Mouse (Mus musculus) lung, postnatal 0 days (tissue): ENCODE results near the gene Fbn1. TPM values are rescaled to one million over a fixed set of nuclear protein-coding genes. Genes with fewer than 3 reads are reported as not detected.

Experiments used
- ATAC-seq: fragments of 200-750 bp; cut with Nextera tagmentation; 2 replicates; pipeline ENCODE4 v1.8.0; 2017; ENCODE audit warnings: moderate library complexity
- DNase-seq: peaks from one replicate; pipeline ENCODE4 v3.0.0-alpha.2; 2016; ENCODE audit warnings: low spot score
- H3K27ac ChIP-seq: fragments of 300-500 bp; sonication (generic); 2 replicates; pipeline ENCODE4 v1.5.1; 2014; ENCODE audit warnings: antibody characterized with exemption, mild to moderate bottlenecking, low read length, mixed read lengths
- H3K27me3 ChIP-seq: fragments of 300-500 bp; sonication (generic); replicated peaks from 2 replicates; pipeline ENCODE4 v1.6.1; 2014; ENCODE audit warnings: low read length, mixed read lengths; ENCODE audit not compliant: insufficient read depth
- H3K36me3 ChIP-seq: fragments of 300-500 bp; sonication (generic); 2 replicates; pipeline ENCODE4 v1.6.1; 2014; ENCODE audit warnings: low read length, mixed read lengths; ENCODE audit not compliant: insufficient read depth
- H3K4me1 ChIP-seq: fragments of 300-500 bp; sonication (generic); 2 replicates; pipeline ENCODE4 v1.6.1; 2014; ENCODE audit warnings: antibody characterized with exemption, low read depth, low read length, mixed read lengths; ENCODE audit not compliant: insufficient read depth
- H3K4me2 ChIP-seq: fragments of 300-500 bp; sonication (generic); replicated peaks from 2 replicates; pipeline ENCODE4 v1.6.1; 2014; ENCODE audit warnings: low read depth, mild to moderate bottlenecking, low read length, moderate library complexity, mixed read lengths
- H3K4me3 ChIP-seq: fragments of 300-500 bp; sonication (generic); 2 replicates; pipeline ENCODE4 v1.5.1; 2014; ENCODE audit warnings: low read depth, low read length
- H3K9ac ChIP-seq: fragments of 300-500 bp; sonication (generic); replicated peaks from 2 replicates; pipeline ENCODE4 v1.6.1; 2014; ENCODE audit warnings: low read depth, mild to moderate bottlenecking
- H3K9me3 ChIP-seq: fragments of 300-500 bp; sonication (generic); 2 replicates; pipeline ENCODE4 v1.6.1; 2016; ENCODE audit warnings: low read length, mixed read lengths
- CTCF ChIP-seq: IDR thresholded peaks from 2 replicates; pipeline ENCODE4 v1.5.1; 2016; ENCODE audit warnings: antibody characterized with exemption, mild to moderate bottlenecking
- EP300 ChIP-seq: IDR thresholded peaks from 2 replicates; pipeline ENCODE4 v1.6.1; 2016; ENCODE audit warnings: antibody characterized with exemption, mild to moderate bottlenecking, control low read depth
- whole genome bisulfite sequencing: fragments of 180-500 bp; shearing (Covaris S2); extraction: QIAGEN DNeasy Blood & Tissue Kit; methylation state at CpG from one replicate; pipeline ENCODE4 v1.1.7; 2014; 5-methylcytosine and 5-hydroxymethylcytosine counted together
- polyA plus RNA-seq: library from polyadenylated mRNA; unstranded; fragments of >200 nt; fragmentation: Nextera tagmentation; extraction: Ambion mirVana; gene quantifications from 2 replicates; pipeline ENCODE4 v1.2.1, GENCODE M21; 2015

Gene Fbn1
- polyA plus RNA-seq, 1 experiment from 2014 or later, result 23.6 TPM

- Histone ChIP-seq H3K36me3 (no peaks in the 10 kb centered on the region; the same call in 1 of the 2 replicates), H3K4me2 (no peak overlapping the region), H3K27me3 (no peaks in the 10 kb centered on the region), H3K9ac (no peak overlapping the region), H3K27ac (no peak overlapping the region), H3K4me3 (no peak overlapping the region), H3K9me3 (no peaks in the 10 kb centered on the region), H3K4me1 (no peaks in the 10 kb centered on the region)
- no peak for ATAC-seq
- 91% methylated on average over 10 of the region's 10 CpGs for WGBS
- DNase-seq, result no peak
- TF ChIP-seq EP300 (no peak), CTCF (no peak)
Measured at GRCm38 (mm10) chr2:125389796-125390195, 118.0 kb downstream of the Fbn1 start.

- no peak for ATAC-seq
- DNase-seq, result no peak
- WGBS, result 79% methylated on average over 7 of the region's 7 CpGs
- H3K9ac ChIP-seq, result no peak overlapping the region
- TF ChIP-seq CTCF, result no peak
- no peak for TF ChIP-seq EP300
- no peak overlapping the region for H3K4me3 ChIP-seq
- no peak overlapping the region for H3K27ac ChIP-seq
- no peak overlapping the region for H3K4me2 ChIP-seq
- no peaks in the 10 kb centered on the region; the same call in 1 of the 2 replicates for H3K36me3 ChIP-seq
- H3K4me1 ChIP-seq, result no peaks in the 10 kb centered on the region; the same call in 1 of the 2 replicates
- H3K9me3 ChIP-seq, result no peaks in the 10 kb centered on the region
- no peaks in the 10 kb centered on the region for H3K27me3 ChIP-seq
Measured at GRCm38 (mm10) chr2:125386221-125386965, 121.4 kb downstream of the Fbn1 start.

DNA sequence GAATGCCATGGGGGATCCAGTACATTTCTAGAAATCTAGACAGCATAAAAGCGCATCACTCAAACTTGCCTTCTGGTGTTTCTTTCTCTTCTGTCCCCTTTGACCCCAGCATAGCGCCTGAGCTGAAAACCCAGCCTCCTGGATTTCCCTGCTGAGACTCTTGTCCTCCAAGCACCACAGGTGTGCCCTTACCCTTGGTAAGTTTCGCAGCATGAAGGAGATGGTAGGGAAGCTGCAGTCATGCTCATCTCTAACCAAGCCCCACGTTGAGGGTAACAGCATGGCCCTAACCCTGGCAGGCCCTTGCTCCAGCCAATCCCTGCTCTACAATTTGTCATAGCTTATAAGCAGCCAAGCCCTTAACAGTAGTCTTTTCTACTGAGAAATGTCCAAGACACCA, 122.9 kb downstream of the Fbn1 start:
- Histone ChIP-seq H3K36me3 (no peaks in the 10 kb centered on the region; the same call in 1 of the 2 replicates), H3K27me3 (no peaks in the 10 kb centered on the region), H3K4me2 (no peak overlapping the region), H3K27ac (no peak overlapping the region), H3K9me3 (no peaks in the 10 kb centered on the region), H3K4me3 (no peak overlapping the region), H3K4me1 (peaks cover 4% of the 10 kb centered on the region; the same call in 1 of the 2 replicates), H3K9ac (no peak overlapping the region)
- no peak for ATAC-seq
- no peak for DNase-seq
- WGBS, result 74% methylated on average over 4 of the region's 4 CpGs
- TF ChIP-seq EP300, result no peak
- no peak for TF ChIP-seq CTCF

- H3K4me3 ChIP-seq, result no peak overlapping the region
- no peaks in the 10 kb centered on the region for H3K27me3 ChIP-seq
- ATAC-seq (no peak), DNase-seq (no peak)
- 89% methylated on average over 6 of the region's 6 CpGs for WGBS
- no peaks in the 10 kb centered on the region for H3K9me3 ChIP-seq
- TF ChIP-seq EP300, result no peak
- TF ChIP-seq CTCF, result no peak
- H3K4me2 ChIP-seq, result no peak overlapping the region
- H3K9ac ChIP-seq, result no peak overlapping the region
- H3K4me1 ChIP-seq, result peaks cover 4% of the 10 kb centered on the region; the same call in 1 of the 2 replicates
- H3K36me3 ChIP-seq, result no peaks in the 10 kb centered on the region; the same call in 1 of the 2 replicates
- no peak overlapping the region for H3K27ac ChIP-seq
Measured at GRCm38 (mm10) chr2:125384415-125384814, 123.4 kb downstream of the Fbn1 start.

GRCm38 (mm10) chr2:125383273-125383641, 124.5 kb downstream of the Fbn1 start:
- WGBS, result 69% methylated on average over 7 of the region's 7 CpGs
- ATAC-seq, result peak; percentile 81

GRCm38 (mm10) chr2:125382613-125383272, 125.0 kb downstream of the Fbn1 start:
- H3K27ac ChIP-seq, result peak overlapping the region; percentile 62
- H3K4me3 ChIP-seq, result no peak overlapping the region
- H3K4me2 ChIP-seq, result no peak overlapping the region
- no peak overlapping the region for H3K9ac ChIP-seq
- ATAC-seq, result peak; percentile 81
- 56% methylated on average over 7 of the region's 7 CpGs for WGBS
- H3K36me3 ChIP-seq, result no peaks in the 10 kb centered on the region
- TF ChIP-seq CTCF, result no peak
- 0 out of 2 replicates have a peak, but pooled peaks have one; percentile 42 for TF ChIP-seq EP300
- H3K4me1 ChIP-seq, result peaks cover 4% of the 10 kb centered on the region; the same call in 1 of the 2 replicates
- peak; percentile 48 for DNase-seq
- H3K27me3 ChIP-seq, result no peaks in the 10 kb centered on the region
- H3K9me3 ChIP-seq, result no peaks in the 10 kb centered on the region

More at GRCm38 (mm10) chr2:125383273-125383641, 124.5 kb downstream of the Fbn1 start:
- peak; percentile 34 for DNase-seq
- H3K4me3 ChIP-seq, result no peak overlapping the region
- H3K4me1 ChIP-seq, result peaks cover 4% of the 10 kb centered on the region; the same call in 1 of the 2 replicates
- peak overlapping the region; percentile 62 for H3K27ac ChIP-seq
- no peak overlapping the region for H3K4me2 ChIP-seq
- H3K36me3 ChIP-seq, result no peaks in the 10 kb centered on the region
- no peaks in the 10 kb centered on the region for H3K27me3 ChIP-seq
- no peak overlapping the region for H3K9ac ChIP-seq
- H3K9me3 ChIP-seq, result no peaks in the 10 kb centered on the region
- no peak for TF ChIP-seq CTCF
- no peak for TF ChIP-seq EP300
